Mouse (Mus musculus) spleen, adult 2 months (tissue): Measurements from ENCODE around the gene Prex1.

Experiments used
- CTCF ChIP-seq: fragments of 200-500 bp; IDR thresholded peaks from 2 replicates; pipeline ENCODE4 v1.5.1; 2011; ENCODE audit warnings: mild to moderate bottlenecking, inconsistent platforms; ENCODE audit not compliant: insufficient read depth, insufficient read length, insufficient replicate concordance; ENCODE audit errors: extremely low read depth
- POLR2A ChIP-seq: fragments of 200-500 bp; IDR thresholded peaks from 2 replicates; pipeline ENCODE4 v1.6.1; 2011; ENCODE audit warnings: low read depth, low read length, inconsistent platforms

GRCm38 (mm10) chr2:166650414-166650813, 63.2 kb downstream of the Prex1 start:
- TF ChIP-seq POLR2A (no peak), CTCF (no peak)
